Mouse (Mus musculus): ENCODE data around the gene Raf1.

Gene Raf1

DNA sequence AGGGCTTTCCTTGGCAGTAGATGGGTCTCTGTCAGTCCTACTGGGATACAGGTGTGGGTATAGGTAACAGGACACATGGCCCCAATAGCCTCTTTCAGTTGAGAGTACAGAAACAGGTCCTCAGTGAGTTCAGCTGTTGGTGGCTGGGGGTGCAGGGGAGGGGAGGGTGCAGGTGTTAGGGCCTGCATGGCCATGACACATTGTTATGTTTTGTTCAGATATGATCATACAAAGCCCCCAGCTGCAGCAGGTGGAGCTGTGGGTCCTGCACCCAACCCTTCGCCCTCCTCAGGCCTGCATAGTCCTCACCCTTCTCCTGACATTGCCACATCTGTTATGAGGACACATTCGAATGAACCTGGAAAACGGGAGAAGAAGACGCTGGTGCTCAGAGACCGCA, 66.1 kb downstream of the Raf1 start:
- no peak for DNase-seq

DNA sequence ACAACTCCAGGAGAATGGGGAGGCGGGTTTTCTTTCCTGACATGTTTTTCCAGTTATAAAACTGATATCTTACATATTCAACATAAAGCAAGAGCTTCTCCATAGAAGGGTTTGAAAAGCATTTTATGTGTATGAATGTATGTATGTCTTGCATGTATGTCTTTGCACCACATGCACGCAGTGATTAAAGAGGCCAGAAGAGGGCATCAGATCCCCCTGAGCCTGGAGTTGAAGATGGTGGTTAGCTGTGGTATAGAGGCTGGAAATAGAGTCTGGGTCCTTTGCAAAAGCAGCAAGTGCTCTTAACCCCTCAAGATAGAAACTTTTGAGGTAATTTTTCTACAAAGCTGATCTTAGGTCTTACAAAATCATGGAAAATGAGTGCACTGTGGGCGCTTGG, 67.3 kb downstream of the Raf1 start:
- no peak for DNase-seq

DNA sequence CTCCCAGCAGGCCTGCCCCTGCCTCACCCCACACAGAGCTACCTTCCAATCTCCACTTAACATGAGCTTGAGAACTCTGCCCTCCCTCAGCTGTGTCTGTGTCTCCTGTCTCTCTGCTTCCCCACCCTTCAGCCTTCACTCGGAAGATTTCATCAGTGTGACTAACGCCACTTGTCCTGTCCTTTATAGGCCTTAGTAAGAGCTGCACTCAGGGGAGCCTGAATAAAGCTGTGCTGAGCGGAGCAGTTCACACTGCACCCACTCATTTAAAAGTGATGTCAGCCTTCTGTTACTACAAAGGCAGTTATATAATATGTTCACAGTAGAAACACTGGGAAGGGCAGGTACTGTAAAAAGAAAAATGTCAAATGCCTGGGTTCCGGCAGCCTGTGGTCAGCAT, 69.0 kb downstream of the Raf1 start:
- DNase-seq, result peak; percentile 68

DNA sequence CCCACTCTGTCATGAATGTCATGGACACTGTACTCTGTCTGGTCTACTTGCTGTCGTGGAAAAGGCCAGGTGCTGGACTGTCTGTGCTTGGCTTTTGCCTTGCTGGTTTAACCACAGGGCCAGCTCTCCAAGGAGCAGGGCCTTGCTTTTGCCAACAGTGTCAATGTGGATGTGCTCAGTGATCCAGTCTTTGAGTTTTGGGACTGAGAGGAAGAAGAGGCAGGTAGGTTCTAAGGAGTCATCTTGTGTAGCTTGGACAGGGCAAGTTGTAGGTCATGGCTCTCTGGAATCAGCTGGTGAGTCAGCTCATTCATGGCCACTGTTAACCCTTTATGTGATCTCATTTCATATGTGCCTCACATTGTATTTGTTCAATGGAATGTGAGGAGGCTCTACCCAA, 70.0 kb downstream of the Raf1 start:
- DNase-seq, result no peak

- DNase-seq, result peak; percentile 79
Measured at GRCm38 (mm10) chr6:115601715-115602523, 74.5 kb downstream of the Raf1 start, which contains the start of gene Mkrn2. Gene Mkrn2 (plus strand): TSS chr6:115601902.

DNA sequence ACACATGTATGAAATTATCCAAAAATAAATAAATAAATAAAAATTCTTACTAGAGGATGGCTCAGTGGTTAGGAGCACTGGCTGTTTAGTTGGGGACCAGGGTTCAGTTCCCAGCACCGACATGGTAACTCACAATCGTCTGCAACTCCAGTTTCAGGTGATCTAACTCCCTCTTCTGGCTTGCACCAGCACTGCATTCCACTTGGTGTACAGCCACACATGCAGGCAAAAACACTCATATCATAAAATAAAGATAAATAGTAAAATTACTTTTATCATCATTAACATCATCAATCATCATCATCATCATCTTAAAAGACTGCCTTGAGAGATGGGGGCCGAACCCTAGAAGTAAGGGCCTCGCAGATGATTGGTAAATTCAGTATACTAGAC, 75.1 kb downstream of the Raf1 start:
- DNase-seq, result no peak

- no peak for DNase-seq
Measured at GRCm38 (mm10) chr6:115595667-115596066, 80.8 kb downstream of the Raf1 start.

DNA sequence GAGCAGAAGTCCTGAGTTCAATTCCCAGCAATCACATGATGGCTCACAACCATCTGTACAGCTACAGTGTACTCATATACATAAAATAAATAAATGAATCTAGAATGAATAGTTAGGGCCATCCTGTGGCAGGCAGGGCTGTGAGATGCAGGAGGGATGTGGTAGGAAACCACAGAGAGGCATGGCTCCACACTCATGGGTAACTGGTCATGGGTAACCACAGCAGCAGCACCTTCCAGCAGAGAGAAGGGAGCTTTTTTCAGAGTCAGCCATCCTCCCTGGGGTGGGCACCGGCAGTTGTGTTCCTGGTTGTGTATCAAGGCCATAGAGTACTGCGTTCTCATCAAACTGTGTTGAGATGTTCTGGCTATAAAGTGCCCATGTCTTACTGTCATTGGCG, 82.0 kb downstream of the Raf1 start:
- DNase-seq, result no peak

DNA sequence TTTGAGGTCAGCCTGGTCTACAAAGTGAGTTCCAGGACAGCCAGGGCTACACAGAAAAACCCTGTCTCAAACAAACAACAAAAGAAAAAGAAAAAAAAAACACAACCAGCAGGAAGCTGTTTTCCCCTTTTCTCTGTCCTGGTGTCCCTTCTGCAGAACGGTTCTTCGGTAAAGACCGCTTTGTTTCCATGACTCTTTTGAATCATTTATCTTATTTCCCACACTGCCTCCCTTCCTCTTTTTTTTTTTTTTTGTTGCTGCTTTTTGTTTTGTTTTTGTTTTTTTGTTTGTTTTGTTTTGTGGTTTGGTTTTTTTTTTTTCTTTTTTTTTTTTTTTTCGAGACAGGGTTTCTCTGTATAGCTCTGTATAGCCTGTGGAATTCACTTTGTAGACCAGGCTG, 83.2 kb downstream of the Raf1 start:
- DNase-seq, result no peak

DNA sequence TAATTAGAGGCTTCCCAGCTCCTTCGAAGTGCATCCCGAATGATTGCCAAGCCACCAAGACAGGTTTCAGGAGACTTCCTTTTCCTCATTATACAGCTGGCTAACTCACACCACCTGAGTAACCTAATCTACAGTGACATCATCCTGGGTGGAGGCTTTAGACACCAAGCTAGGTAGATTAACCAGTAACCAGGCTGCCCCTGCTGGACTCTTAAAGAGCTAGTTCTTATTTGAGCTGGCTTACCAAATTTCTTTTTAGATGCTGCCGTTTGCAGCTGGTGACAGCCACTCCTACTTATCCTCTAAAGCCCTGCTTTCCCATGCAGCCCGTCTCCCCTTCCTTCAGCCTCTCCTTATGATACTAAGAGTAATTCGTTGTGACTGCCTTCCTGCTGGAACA, 84.0 kb downstream of the Raf1 start, which contains the start of gene Mkrn2os:
Mkrn2os (minus strand) TSS at position 119 of the 400 bp plus-strand sequence.
- DNase-seq, result no peak

- no peak for DNase-seq
Measured at GRCm38 (mm10) chr6:115591692-115592359, 84.6 kb downstream of the Raf1 start.

DNA sequence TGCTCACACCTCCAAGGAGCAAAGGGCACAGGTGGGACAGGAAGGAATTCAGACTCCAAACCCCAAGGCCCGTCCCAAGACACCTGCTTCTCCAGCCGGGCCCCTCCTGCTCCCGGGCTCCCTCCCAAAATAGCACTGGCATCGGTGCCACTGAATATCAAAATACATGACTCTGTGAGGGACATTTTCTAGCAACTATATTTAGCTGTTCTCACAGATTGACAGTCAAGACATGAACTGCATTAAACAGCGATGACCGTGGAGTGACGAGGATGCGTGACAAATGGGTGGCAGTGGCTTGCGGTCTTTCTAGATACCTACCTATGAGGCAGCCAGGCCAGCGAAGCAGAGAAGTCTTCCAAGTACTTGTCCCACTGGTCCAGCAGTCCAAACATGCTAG, 90.1 kb downstream of the Raf1 start:
- DNase-seq, result no peak

DNA sequence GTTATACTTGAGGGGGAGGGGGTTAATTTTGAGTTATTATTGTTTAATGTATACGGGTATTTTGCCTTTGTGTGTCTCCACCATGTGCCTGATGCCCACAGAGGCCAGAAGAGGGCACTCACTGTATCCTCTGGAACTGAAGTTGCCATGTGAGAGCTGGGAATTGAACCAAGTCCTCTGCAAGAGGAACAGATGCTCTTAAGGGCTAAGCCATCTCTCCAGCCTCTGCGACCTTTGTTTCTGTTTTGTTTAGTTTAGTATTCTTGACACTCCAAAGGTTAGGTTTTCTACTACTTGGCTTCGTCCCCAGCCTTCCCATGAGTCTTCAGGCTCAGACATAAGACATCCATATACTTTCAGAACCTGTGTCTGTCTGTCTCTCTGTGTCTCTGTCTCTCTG, 92.3 kb downstream of the Raf1 start:
- DNase-seq, result no peak

DNA sequence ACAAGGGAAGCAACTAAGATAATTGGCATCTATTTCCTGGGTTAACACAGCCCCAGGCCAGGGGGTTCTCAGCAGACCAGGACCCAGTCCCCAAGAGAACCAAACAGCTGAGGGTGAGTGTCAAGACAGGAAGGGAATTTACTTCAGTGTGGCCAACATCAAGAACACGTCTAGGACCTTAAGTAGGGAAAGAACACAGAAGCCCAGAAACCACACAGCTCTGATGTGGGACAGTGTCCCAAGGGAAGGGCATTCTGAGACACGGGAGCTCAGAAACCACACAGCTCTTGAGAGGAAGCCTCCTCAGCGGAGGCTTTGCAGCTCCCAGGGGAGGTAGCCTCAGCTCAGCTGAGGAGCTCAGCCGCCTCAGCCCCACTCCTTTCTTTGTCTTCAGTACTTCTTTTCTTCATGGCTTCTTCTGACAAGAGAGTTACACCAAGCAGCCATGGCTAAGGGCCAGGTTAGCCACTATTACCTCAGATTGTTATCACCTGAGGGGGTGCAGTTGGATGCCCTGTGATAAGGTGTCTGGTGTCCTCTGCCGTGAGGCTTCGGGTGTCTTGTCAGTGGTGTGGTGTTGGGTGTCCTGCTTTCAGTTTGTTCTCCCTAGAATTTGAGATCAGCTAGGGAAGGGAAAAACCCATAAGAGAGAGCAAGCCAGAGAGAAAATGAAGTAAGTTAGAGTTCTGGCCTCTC, 92.9 kb downstream of the Raf1 start:
- no peak for DNase-seq

DNA sequence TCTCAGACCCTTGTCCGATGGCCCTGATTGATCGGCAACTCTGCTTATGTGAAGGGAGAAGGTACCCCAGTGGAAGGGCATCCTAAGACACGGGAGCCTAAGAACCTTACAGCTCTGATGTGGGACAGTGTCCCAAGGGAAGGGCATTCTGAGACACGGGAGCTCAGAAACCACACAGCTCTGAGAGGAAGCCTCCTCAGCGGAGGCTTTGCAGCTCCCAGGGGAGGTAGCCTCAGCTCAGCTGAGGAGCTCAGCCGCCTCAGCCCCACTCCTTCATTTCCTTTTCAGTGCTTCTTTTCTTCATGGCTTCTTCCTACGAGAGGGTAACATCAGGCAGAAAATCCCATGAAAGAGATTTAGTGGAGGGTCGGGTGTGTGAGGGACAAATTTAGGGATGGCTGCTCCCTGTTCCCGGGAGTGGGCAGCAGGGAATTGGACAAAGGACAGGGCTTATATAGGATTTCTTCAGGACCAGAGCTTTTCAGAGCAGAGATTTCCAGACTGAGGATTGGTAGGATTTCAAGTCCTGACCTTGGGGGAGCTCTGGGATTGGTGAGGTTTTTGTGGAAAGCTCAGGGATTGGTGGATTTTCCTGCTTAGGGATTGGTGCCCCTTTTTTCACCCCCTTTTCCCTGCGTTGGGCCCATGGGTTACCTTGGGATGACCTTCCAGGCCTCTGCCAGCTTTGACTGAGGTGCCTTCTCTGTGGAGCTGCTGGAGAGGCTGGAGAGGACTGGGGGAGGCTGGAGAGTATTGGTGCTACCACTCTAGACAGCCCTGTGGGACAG, 93.9 kb downstream of the Raf1 start:
- no peak for DNase-seq

DNA sequence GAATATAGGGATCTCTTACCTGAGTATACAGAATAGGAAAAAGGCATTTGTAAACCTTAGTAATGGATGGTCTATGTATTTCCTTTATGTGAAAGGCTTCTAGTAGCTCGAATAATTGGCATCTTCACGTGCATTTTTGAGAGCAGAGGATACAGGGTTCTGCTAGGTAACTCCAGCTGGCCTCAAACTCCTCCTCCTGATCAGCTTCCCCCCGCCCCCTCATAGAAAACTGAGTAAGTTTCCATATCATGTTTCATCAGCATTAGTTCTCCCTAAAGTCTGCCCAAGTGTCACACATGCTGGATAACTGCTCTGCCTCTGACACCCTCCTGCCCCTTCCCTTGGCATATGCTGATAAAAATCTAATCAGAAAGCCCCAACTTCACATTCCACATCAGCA, 95.6 kb downstream of the Raf1 start:
- DNase-seq, result no peak

DNA sequence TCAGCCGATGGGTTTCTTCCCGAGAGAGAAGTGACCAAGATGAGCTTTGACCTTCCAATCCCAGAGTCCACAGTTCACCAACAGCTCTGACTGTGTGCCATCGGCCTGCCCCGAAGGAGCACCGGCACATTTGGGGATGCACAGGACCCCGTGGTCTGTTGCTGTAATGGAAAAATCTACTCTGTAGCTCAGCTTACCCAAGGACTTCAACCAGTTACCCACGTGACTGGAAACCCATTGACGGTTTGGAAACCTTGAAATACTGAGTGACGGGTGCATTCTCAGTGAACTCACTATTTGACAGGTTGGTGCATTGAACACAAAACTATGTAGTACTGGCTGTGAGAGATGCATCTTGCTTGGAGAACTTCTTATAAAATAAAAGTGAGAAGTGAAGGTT, 98.5 kb downstream of the Raf1 start:
- DNase-seq, result no peak

DNA sequence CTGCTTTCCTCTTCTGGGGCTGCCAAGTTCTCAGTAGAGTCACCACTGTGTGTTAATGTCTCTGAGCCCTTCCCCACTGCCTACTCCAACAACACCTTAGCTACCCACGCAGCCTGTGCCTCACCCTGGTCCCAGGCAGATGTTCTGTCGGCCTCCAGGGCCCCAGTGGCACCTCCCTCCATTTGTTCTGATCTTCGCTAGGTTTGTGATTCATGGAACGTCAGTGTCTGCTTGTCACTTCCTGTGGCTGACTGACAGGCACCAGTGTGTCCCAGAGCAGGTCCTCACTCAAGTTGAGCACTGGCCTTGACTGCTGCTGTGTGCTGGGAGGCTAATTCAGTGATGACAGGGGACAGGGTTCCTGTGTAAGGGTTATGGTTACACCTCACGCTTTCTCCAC, 99.0 kb downstream of the Raf1 start:
- no peak for DNase-seq

DNA sequence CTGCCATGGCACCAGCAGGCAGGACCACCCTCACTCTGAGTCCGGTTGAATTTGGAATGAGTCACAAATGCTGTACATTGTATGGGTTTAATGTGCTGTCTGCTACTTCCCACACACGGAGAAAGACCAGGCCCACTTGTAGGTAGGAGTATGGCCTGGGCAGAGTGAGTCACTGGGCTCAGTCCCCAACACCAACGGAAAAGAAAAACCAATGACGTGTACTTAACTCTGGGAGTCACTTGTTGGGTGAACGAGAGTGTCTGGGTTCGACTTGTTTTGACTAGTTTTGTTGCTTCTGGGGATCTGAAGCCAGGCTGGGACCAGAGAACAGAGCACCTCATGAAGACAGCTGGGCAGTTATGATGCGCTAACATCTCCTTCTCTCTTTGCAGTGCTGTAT, 102.3 kb downstream of the Raf1 start:
- no peak for DNase-seq

Data from right cerebral cortex, adult 18-20 months (tissue).